Mouse (Mus musculus): Measurements from ENCODE around the gene Urad. TPM values are rescaled to one million over a fixed set of nuclear protein-coding genes. Genes with fewer than 3 reads are reported as not detected.
A peak's percentile ranks its signal among the peaks of the same experiment; 100 is the strongest.

The Urad gene
- total RNA-seq, 1 experiment from 2014 or later: not detected

DNA sequence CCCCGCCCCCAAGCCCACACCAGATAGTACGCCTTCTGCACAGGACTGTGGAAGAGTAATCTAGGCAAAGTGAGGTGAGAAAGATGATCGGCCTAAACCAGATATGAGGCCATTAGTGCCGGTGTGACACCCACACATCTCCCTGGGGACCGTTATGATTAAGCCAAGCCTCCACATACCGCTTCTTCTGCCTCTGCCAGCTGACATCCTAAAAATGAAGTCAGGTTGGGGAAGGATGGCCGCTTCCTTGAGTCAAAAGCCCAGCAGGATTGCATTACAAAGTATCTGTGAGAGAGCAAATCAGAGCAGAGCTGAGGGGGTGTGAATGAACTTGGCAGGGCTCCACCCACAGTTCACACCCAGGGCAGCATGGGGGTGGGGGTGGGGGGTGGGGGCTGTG is 10.5 kb upstream of the Urad start:
- ATAC-seq (replicated peaks in 1 of 2; ENCODE audit: insufficient read depth in 1 of 2, low FRiP score in 2 of 2, low TSS enrichment in 1 of 2, low read depth in 1 of 2, poor library complexity in 2 of 2, severe bottlenecking in 2 of 2): no peak

DNA sequence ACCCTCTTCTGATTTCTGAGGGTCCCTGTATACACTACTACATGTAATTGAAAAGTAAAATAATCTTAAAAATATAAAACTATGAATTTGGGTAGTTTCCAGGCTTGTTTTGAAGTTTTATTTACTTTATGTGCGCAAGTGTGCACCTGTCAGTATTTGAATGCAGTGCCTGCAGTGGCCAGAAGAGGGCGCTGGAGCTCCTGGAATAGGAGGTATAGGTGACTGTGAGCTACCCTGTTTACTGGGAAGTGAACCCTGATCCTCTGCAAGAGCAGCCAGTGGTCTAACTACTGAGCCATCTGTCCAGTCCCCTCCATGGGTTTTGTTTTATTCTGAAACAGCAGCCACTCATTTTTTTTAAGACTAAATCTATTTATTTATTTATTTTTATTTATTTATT is 9.3 kb upstream of the Urad start:
- peak; percentile 58 to 70; a peak in 3 of 4 replicates for ATAC-seq (replicated peaks in 1 of 2; ENCODE audit: insufficient read depth in 1 of 2, low FRiP score in 2 of 2, low TSS enrichment in 1 of 2, low read depth in 1 of 2, poor library complexity in 2 of 2, severe bottlenecking in 2 of 2)

GRCm38 (mm10) chr5:147329946-147330345 is 7.7 kb upstream of the Urad start:
- ATAC-seq (replicated peaks in 1 of 2; ENCODE audit: insufficient read depth in 1 of 2, low FRiP score in 2 of 2, low TSS enrichment in 1 of 2, low read depth in 1 of 2, poor library complexity in 2 of 2, severe bottlenecking in 2 of 2): no peak

DNA sequence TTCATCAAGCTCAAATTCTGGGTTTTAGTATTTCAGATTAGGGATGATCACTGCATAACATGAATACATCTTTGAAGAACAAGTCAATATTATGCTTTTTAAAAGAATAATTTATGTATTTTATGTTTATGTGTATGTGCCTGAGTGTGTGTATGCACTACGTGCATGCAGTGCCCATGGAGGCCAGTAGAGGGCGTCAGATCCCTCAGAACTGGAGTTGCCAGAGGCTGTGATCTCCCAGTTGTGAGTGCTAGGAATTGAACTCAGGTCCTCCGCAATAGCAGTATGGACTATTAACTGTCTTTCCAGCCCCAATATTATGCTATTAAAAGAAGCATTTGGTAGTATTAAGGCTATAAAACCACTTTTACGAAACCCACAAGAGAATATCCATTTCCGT is 5.4 kb upstream of the Urad start:
- ATAC-seq (replicated peaks in 1 of 2; ENCODE audit: insufficient read depth in 1 of 2, low FRiP score in 2 of 2, low TSS enrichment in 1 of 2, low read depth in 1 of 2, poor library complexity in 2 of 2, severe bottlenecking in 2 of 2): no peak

GRCm38 (mm10) chr5:147325931-147326330 is 3.7 kb upstream of the Urad start:
- ATAC-seq (replicated peaks in 1 of 2; ENCODE audit: insufficient read depth in 1 of 2, low FRiP score in 2 of 2, low TSS enrichment in 1 of 2, low read depth in 1 of 2, poor library complexity in 2 of 2, severe bottlenecking in 2 of 2): no peak

DNA sequence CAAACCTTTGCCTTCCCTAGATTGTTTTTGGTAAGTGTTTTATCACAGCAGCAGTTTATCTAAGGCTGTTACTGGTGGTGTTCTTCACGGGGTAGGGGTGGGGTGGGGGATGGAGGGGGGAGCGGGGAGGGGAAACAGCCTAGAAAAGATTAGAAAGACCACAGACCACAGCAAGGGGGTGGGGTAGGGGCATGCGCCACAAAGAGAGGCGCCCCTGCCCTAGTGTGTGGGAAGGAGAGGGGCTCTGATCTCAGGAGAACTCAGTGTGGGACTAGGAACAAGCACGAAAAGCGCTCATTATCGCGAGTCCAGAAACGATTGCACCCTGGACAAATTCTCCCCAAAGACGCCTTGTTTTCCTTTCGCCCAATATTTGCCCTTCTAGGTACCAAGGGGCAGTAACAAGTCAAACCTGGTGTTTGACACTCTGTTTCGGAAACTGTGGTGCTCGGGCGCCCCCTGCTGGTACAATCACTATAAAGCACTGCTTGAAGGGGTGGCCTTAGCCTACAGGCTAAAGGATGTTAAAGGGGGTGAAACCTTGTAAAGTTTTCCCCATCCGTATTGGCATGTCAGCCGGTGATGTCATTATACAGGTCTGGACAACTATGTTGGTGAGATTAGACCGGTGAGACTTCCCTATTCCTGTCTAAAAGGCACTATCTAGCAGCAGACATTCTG is 1.1 kb upstream of the Urad start:
- ATAC-seq (replicated peaks in 1 of 2; ENCODE audit: insufficient read depth in 1 of 2, low FRiP score in 2 of 2, low TSS enrichment in 1 of 2, low read depth in 1 of 2, poor library complexity in 2 of 2, severe bottlenecking in 2 of 2): peak; percentile 77

- ATAC-seq (replicated peaks in 1 of 2; ENCODE audit: insufficient read depth in 1 of 2, low FRiP score in 2 of 2, low TSS enrichment in 1 of 2, low read depth in 1 of 2, poor library complexity in 2 of 2, severe bottlenecking in 2 of 2): peak; percentile 61 to 64
These were observed 2.6 kb downstream of the Urad start for GRCm38 (mm10) chr5:147319653-147320052.

DNA sequence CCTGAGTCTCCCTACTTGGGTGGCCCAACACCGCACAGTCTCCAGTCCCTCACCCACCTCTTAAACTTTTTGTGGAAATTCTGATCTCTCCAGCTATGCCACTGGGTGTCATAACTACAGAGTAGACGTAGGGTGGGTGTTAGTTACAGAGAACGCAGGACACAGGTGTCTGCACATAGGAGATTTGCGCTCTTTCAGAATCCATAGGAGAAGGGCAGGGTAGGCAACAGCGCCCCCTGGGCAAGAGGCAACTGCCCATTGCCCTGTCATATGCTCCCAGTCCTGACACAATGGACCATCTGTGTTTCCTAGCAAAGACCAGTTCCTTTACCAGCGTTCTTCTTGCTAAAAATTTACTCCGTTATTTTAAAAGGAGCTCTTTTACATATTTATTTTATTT is 4.2 kb downstream of the Urad start:
- no peak for ATAC-seq (replicated peaks in 1 of 2; ENCODE audit: insufficient read depth in 1 of 2, low FRiP score in 2 of 2, low TSS enrichment in 1 of 2, low read depth in 1 of 2, poor library complexity in 2 of 2, severe bottlenecking in 2 of 2)

DNA sequence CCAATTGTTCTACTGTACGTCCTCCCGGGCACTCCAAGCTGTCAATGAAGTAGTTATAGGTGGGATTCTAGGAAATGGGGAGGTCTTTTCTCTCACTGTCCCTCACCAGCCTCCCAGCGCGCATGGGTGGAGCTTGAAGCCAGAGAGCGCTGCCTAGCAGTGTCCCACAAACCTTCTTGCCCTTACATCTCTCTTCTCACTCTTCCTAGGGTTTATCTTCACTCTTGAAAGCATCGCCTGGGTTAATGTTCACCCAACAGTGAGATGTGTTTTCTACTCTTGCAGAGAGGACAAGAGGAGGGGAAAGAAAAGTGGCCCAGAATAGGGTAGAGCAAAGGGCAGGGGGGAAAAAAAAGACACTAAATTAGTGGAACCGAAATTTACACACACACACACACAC is 4.9 kb downstream of the Urad start:
- ATAC-seq (replicated peaks in 1 of 2; ENCODE audit: insufficient read depth in 1 of 2, low FRiP score in 2 of 2, low TSS enrichment in 1 of 2, low read depth in 1 of 2, poor library complexity in 2 of 2, severe bottlenecking in 2 of 2): no peak

DNA sequence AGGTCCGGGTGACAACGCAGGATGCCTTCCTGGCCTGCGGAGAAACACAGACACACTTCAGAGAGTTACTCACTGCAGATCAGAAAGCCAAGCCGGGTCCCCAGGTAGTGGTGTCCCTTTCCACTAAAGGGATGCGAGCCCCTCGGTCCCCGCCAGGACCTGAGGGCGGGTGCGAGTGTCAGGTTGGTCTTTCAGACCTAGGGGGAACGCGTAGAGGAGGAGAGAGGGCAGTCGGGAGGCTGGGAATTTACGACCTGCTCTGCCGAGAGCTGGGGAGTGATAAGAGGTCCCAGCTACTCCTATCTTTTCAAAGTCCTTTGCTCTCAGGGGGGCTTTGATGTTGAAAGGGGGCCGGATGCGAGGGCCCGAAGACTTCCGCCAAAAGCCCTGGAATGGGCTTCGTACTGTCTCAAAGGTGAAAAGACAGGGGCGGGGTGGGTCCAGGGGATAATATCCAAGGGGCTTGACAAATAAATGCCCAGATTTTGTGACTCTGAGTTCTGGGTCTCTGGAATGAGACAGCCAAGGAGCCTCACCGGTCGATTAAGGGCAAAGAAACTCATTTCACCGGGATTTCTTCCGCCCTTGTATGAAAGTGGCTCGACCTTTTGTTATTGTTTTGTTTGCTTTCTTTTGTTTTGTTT is 6.7 kb downstream of the Urad start:
- 0 out of 4 replicates have a peak, but pooled peaks of 1 of the 2 experiments have one; percentile 3 for ATAC-seq (replicated peaks in 1 of 2; ENCODE audit: insufficient read depth in 1 of 2, low FRiP score in 2 of 2, low TSS enrichment in 1 of 2, low read depth in 1 of 2, poor library complexity in 2 of 2, severe bottlenecking in 2 of 2)

DNA sequence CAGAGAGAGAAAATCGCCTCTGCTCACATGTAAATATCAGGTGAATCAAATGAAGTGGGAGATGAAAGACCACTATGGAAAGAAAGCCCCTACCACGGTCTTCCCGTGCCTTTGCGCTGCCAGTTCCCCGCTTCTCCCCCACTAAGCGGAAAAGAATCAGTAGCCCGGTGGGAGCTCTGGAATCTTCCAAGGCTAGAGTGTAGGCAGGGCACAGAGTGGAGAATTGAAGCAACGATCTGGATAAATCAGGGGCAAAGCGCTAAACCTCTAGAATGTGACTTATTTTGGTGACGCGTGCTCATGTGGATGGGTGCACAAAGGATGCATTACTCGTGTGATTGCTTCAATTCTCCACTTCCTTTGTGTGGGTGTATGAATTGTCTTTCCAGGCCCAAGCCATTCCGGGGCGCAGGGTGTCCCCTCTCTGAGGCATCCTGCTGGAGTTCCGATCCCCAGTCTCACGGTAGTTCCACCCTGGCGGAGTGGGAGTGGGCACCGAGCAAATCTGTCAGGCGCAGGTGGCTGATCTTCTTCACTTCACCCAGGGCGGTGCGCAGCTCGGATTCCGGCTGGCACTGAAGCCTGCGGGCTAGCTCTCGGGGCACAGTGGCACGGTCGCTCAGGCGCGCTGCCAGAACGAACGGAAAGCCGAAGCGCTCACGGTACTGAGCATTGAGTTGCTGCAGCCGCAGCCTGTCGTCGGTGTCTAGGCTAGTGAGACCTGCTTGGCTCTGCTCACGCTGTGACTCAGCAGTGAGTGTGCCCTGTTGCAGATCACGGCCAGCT is 7.4 kb downstream of the Urad start:
- ATAC-seq (replicated peaks in 1 of 2; ENCODE audit: insufficient read depth in 1 of 2, low FRiP score in 2 of 2, low TSS enrichment in 1 of 2, low read depth in 1 of 2, poor library complexity in 2 of 2, severe bottlenecking in 2 of 2): peak; percentile 77 to 78

GRCm38 (mm10) chr5:147312830-147313685 is 9.2 kb downstream of the Urad start:
- no peak for ATAC-seq (replicated peaks in 1 of 2; ENCODE audit: insufficient read depth in 1 of 2, low FRiP score in 2 of 2, low TSS enrichment in 1 of 2, low read depth in 1 of 2, poor library complexity in 2 of 2, severe bottlenecking in 2 of 2)

GRCm38 (mm10) chr5:147309786-147310185 is 12.5 kb downstream of the Urad start:
- ATAC-seq (replicated peaks in 1 of 2; ENCODE audit: insufficient read depth in 1 of 2, low FRiP score in 2 of 2, low TSS enrichment in 1 of 2, low read depth in 1 of 2, poor library complexity in 2 of 2, severe bottlenecking in 2 of 2): no peak

DNA sequence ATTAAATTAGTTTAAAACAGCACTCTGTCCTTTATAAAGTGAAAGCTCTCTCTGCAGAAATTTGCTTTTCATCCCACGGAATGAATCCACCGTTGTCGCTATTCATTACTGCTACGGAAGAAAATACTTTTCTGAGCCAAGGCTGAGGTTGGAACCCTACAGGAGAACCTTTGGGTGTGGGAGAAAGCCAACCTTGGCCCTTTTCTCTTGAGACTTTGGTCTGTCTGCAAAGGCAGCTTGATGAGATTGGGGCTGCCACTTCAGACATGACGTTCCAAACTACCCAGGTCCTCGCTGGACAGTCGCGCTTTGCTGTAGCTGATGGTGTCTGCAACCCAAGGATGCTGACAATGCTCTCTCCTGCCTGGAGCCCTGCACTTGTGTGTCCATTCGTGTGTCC is 13.8 kb downstream of the Urad start:
- no peak for ATAC-seq (replicated peaks in 1 of 2; ENCODE audit: insufficient read depth in 1 of 2, low FRiP score in 2 of 2, low TSS enrichment in 1 of 2, low read depth in 1 of 2, poor library complexity in 2 of 2, severe bottlenecking in 2 of 2)

DNA sequence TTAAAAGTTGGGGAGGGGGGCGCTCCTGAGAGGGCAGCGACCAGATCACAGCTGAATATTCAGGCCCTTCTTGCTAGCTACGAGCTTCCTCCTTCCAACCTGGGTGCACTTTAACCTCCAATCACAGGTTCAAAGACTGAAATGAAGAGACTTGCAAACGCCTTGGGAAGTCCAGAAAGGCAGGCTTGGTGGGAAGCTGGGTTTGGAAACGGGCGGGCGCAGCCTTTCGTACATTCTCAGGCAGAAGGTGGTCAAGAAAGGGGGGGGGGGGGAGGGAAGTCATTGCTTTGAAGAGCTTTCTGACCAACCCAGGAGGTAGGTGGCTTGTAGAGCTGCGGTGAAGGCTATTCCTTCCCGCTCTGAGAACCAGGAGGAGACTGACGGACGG is 14.8 kb downstream of the Urad start:
- no peak for ATAC-seq (replicated peaks in 1 of 2; ENCODE audit: insufficient read depth in 1 of 2, low FRiP score in 2 of 2, low TSS enrichment in 1 of 2, low read depth in 1 of 2, poor library complexity in 2 of 2, severe bottlenecking in 2 of 2)

DNA sequence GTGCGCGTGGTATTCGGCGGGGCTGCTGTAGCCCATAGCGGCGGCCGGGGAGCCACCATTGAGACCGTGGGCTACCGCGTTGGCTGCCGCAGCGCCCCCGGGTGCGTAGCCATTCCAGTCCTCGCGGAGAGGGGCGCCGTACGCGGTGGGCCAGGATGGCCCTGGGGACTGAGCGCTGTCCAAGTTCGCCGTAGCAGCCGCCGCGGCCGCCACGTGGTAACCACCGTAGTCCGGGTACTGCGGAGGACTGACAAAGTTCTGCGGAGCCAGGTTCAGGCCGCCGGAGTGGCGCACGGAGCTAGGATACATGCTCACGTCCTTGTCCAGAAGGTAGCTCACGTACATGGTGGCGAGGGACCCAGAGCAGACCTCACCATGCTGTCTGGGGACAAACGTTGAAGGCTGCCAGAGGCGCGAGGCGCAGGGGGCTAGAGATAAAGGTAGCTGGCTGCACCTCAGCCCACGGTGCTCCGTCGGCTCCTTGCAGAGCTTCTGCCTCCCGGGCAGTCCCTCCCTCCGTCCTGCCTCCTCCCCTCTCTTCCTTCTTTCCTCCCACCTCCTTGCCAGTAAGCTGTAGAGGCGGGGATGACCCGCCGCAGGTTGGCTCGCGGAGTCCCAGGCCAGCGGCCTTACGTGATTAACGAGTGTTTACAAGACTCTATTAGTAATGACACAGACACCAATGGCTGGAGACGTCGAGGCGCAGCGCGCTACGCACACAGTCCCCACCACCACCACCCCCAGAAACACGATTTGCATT is 15.4 kb downstream of the Urad start, which contains the start of gene Cdx2:
TSS of gene Cdx2 (minus strand) at position 633 of the 760 bp plus-strand sequence.
- no peak for ATAC-seq (replicated peaks in 1 of 2; ENCODE audit: insufficient read depth in 1 of 2, low FRiP score in 2 of 2, low TSS enrichment in 1 of 2, low read depth in 1 of 2, poor library complexity in 2 of 2, severe bottlenecking in 2 of 2)

Data from hematopoietic stem cell, adult 5-6 weeks (primary cell).